Mouse (Mus musculus): ENCODE results near the gene Tex2. TPM values are rescaled to one million over a fixed set of nuclear protein-coding genes. Genes with fewer than 3 reads are reported as not detected.
"Not testable (repeated sequence)": the region's sequence is repeated elsewhere in the genome, so short reads cannot be mapped to it uniquely, and the experiment has no call there.

The Tex2 gene
- polyA plus RNA-seq, 1 experiment from 2014 or later, result 29.5 TPM

DNA sequence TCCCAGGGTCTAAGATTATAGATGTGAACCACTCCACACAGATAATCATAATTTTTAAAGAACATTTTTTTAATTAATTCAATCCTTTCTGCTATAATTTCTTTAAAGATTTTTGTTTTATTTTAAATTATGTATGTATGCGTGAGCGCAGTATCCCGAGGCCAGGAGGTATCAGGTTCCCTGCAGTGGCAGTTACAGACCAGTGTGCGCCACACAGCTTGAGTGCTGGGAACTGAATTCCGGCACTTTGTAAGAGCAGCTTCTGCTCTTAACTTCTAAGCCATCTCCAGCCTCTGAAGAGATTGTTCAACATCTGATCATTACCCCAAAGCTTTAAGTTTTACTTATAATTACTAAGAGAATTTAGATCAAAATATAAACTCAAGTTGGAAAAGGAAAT is 23.1 kb downstream of the Tex2 start:
- Histone ChIP-seq H3K4me1 (ENCODE audit: control insufficient read depth, insufficient read depth, low read depth, low read length) (no peaks in the 10 kb centered on the region), H3K4me2 (ENCODE audit: low read length) (no peak overlapping the region), H3K9ac (ENCODE audit: low read depth, low read length) (no peak overlapping the region), H3K27ac (ENCODE audit: low read depth, low read length) (no peak overlapping the region), H3K27me3 (replicated peaks; ENCODE audit: control insufficient read depth, insufficient read depth, low read length) (no peaks in the 10 kb centered on the region), H3K4me3 (ENCODE audit: low read length) (no peak overlapping the region), H3K36me3 (ENCODE audit: control insufficient read depth, insufficient read depth, low read length) (no peaks in the 10 kb centered on the region; the same call in 1 of the 2 replicates), H3K9me3 (ENCODE audit: control insufficient read depth, low read length) (no peaks in the 10 kb centered on the region)
- WGBS, result 51% methylated on average over 5 of the region's 5 CpGs
- no peak for ATAC-seq

DNA sequence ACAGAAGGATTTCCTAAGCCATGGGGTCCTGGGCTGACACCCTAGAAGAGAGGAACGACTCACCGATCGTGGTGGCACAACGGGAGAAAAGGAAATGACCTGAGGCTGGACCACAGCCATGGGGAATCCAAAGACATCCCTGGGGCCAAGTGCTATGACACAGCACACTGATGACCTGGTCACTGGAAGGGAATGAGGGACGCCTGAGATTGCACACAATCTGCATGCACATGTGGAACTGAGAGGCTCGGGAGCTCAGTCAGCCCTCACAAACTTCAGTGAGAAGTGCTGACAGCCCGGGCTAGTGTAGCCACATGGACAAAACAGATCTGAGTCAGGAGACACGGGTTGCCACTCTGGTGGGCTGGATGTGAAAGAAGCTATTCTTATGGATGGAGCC is 24.4 kb downstream of the Tex2 start:
- H3K27me3 ChIP-seq (replicated peaks; ENCODE audit: control insufficient read depth, insufficient read depth, low read length), result no peaks in the 10 kb centered on the region
- no peaks in the 10 kb centered on the region; the same call in 1 of the 2 replicates for H3K36me3 ChIP-seq (ENCODE audit: control insufficient read depth, insufficient read depth, low read length)
- H3K9me3 ChIP-seq (ENCODE audit: control insufficient read depth, low read length), result no peaks in the 10 kb centered on the region
- no peak overlapping the region for H3K4me3 ChIP-seq (ENCODE audit: low read length)
- no peaks in the 10 kb centered on the region for H3K4me1 ChIP-seq (ENCODE audit: control insufficient read depth, insufficient read depth, low read depth, low read length)
- WGBS, result 54% methylated on average over 8 of the region's 8 CpGs
- H3K9ac ChIP-seq (ENCODE audit: low read depth, low read length), result no peak overlapping the region; the same call in 1 of the 2 replicates
- no peak overlapping the region for H3K4me2 ChIP-seq (ENCODE audit: low read length)
- ATAC-seq, result no peak
- H3K27ac ChIP-seq (ENCODE audit: low read depth, low read length), result no peak overlapping the region

DNA sequence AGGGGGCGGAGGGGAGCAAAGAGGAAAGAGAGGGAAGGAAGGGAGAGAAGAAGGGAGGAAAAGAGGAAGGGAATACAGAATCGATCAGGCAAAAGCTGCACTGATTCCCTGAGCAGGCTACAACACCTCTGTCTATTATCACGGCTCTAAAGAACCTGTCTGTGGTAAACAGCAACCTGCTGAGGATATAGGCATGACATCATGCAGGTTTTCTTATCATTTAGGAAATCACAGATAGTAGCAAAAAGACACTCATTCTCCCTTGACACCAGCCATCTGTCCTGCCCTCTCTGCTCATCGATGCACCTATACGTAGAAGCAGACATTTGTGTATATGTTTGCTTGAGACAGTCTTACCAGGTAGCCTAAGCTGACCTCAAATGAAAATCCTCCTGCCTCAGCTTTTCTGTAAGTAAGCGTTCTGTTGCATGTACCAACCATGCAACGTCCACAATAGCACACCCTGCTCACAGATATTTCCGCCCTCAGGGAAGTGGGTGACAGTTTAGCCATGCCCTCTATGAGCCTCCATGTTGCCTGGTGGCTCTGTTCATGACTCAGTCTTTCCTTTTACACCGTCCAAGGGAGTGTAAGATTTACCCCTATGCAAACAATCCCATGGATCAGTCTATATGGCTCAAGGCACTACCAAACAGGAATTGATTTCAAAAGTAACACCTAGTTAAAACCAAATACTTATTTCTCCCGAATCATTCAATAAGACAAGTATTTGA is 25.3 kb downstream of the Tex2 start:
- Histone ChIP-seq H3K4me2 (ENCODE audit: low read length) (no peak overlapping the region), H3K36me3 (ENCODE audit: control insufficient read depth, insufficient read depth, low read length) (no peaks in the 10 kb centered on the region), H3K4me1 (ENCODE audit: control insufficient read depth, insufficient read depth, low read depth, low read length) (no peaks in the 10 kb centered on the region), H3K27ac (ENCODE audit: low read depth, low read length) (no peak overlapping the region), H3K4me3 (ENCODE audit: low read length) (no peak overlapping the region), H3K9ac (ENCODE audit: low read depth, low read length) (no peak overlapping the region), H3K9me3 (ENCODE audit: control insufficient read depth, low read length) (no peaks in the 10 kb centered on the region), H3K27me3 (replicated peaks; ENCODE audit: control insufficient read depth, insufficient read depth, low read length) (no peaks in the 10 kb centered on the region)
- WGBS, result 88% methylated on average over 10 of the region's 10 CpGs
- no peak for ATAC-seq

DNA sequence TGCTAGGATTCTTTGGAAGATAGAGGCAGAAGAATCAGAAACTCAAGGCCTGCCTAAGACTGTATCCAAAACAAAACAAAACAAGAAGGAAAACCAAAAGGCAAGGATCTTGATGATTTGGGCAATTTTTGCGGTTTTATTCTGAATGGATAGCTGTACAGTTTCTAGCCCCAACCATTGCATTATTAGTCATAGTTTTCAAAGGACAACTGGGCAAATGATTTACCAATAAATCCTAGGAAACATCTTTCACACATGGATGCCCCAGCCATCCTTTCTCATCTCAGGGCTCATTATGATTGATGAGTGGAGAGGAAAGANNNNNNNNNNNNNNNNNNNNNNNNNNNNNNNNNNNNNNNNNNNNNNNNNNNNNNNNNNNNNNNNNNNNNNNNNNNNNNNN is 29.4 kb downstream of the Tex2 start:
- no peak overlapping the region for H3K27ac ChIP-seq (ENCODE audit: low read depth, low read length)

DNA sequence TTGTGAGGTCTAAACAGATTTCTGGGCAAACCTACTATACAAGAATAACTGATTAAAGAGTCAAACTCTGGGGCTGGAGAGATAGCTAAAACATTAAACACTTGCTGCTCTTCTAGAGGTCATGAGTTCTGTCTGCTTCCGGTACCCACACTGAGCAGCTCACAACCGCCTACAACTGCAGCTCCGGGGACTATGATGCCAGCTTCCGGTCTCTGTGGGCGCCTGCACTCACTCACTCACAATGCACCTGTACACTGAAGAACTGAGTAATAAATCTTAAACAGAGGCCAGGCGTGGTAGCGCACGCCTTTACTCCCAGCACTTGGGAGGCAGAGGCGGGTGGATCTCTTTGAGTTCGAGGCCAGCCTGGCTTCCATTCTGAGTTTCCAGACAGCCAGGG is 31.9 kb downstream of the Tex2 start:
- WGBS, result 96% methylated on average over 10 of the region's 10 CpGs
- Histone ChIP-seq H3K4me3 (ENCODE audit: low read length) (no peak overlapping the region), H3K9me3 (ENCODE audit: control insufficient read depth, low read length) (no peaks in the 10 kb centered on the region), H3K27me3 (replicated peaks; ENCODE audit: control insufficient read depth, insufficient read depth, low read length) (no peaks in the 10 kb centered on the region), H3K36me3 (ENCODE audit: control insufficient read depth, insufficient read depth, low read length) (no peaks in the 10 kb centered on the region), H3K27ac (ENCODE audit: low read depth, low read length) (no peak overlapping the region), H3K4me1 (ENCODE audit: control insufficient read depth, insufficient read depth, low read depth, low read length) (no peaks in the 10 kb centered on the region), H3K4me2 (ENCODE audit: low read length) (no peak overlapping the region), H3K9ac (ENCODE audit: low read depth, low read length) (no peak overlapping the region)
- no peak for ATAC-seq

More for the DNA sequence above, 29.4 kb downstream of the Tex2 start:
- Histone ChIP-seq H3K9ac (ENCODE audit: low read depth, low read length) (no peak overlapping the region), H3K27me3 (replicated peaks; ENCODE audit: control insufficient read depth, insufficient read depth, low read length) (no peaks in the 10 kb centered on the region), H3K36me3 (ENCODE audit: control insufficient read depth, insufficient read depth, low read length) (no peaks in the 10 kb centered on the region), H3K9me3 (ENCODE audit: control insufficient read depth, low read length) (no peaks in the 10 kb centered on the region), H3K4me2 (ENCODE audit: low read length) (no peak overlapping the region), H3K4me3 (ENCODE audit: low read length) (no peak overlapping the region), H3K4me1 (ENCODE audit: control insufficient read depth, insufficient read depth, low read depth, low read length) (no peaks in the 10 kb centered on the region)
- WGBS, result 92% methylated on average over 1 of the region's 1 CpGs
- ATAC-seq, result no peak

DNA sequence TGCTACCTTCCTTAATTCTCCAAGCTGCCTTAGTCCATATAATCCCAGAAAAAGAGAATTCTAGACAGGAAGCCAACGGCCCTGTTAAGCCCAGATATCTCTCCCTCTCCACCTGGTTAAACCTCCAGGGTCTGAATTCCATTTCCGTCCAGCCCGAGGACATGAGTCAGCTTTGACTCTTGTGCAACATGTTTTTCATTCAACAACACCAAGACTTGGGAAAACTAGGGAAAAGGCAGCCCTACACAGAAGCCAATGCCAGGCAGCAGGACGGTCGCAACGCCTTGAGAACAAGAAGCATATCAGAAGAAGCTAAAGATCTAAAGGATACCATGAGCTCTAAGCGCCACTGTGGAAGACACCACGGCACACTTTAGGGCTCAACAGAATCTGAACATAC is 32.8 kb downstream of the Tex2 start:
- no peaks in the 10 kb centered on the region for H3K4me1 ChIP-seq (ENCODE audit: control insufficient read depth, insufficient read depth, low read depth, low read length)
- H3K4me2 ChIP-seq (ENCODE audit: low read length), result no peak overlapping the region
- 95% methylated on average over 8 of the region's 8 CpGs for WGBS
- no peaks in the 10 kb centered on the region for H3K9me3 ChIP-seq (ENCODE audit: control insufficient read depth, low read length)
- no peak overlapping the region for H3K4me3 ChIP-seq (ENCODE audit: low read length)
- H3K9ac ChIP-seq (ENCODE audit: low read depth, low read length), result no peak overlapping the region
- H3K27me3 ChIP-seq (replicated peaks; ENCODE audit: control insufficient read depth, insufficient read depth, low read length), result no peaks in the 10 kb centered on the region
- H3K27ac ChIP-seq (ENCODE audit: low read depth, low read length), result no peak overlapping the region
- ATAC-seq, result no peak
- H3K36me3 ChIP-seq (ENCODE audit: control insufficient read depth, insufficient read depth, low read length), result no peaks in the 10 kb centered on the region

DNA sequence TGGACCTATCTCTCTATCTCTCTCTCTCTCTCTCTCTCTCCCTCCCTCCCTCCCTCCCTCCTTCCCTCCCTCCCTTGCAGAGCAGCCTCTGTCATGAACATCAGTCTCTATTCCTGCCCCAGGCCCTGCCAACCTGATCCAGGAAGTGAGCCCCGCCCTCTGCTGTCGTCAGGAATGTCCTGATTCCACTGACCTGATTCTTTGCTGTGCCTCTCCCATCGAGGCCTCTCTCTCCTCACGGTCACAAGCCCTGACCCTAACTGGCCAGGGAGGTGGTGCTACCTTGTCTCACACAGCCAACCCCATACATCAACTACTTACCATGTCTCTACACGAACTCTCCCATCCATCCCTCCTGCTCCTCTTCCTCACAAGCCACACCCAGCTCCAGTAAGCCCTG is 33.3 kb downstream of the Tex2 start:
- Histone ChIP-seq H3K9ac (ENCODE audit: low read depth, low read length) (no peak overlapping the region), H3K36me3 (ENCODE audit: control insufficient read depth, insufficient read depth, low read length) (no peaks in the 10 kb centered on the region), H3K4me3 (ENCODE audit: low read length) (no peak overlapping the region), H3K9me3 (ENCODE audit: control insufficient read depth, low read length) (no peaks in the 10 kb centered on the region), H3K27me3 (replicated peaks; ENCODE audit: control insufficient read depth, insufficient read depth, low read length) (no peaks in the 10 kb centered on the region), H3K4me2 (ENCODE audit: low read length) (no peak overlapping the region), H3K27ac (ENCODE audit: low read depth, low read length) (no peak overlapping the region), H3K4me1 (ENCODE audit: control insufficient read depth, insufficient read depth, low read depth, low read length) (no peaks in the 10 kb centered on the region)
- WGBS, result 71% methylated on average over 5 of the region's 5 CpGs
- ATAC-seq, result no peak

DNA sequence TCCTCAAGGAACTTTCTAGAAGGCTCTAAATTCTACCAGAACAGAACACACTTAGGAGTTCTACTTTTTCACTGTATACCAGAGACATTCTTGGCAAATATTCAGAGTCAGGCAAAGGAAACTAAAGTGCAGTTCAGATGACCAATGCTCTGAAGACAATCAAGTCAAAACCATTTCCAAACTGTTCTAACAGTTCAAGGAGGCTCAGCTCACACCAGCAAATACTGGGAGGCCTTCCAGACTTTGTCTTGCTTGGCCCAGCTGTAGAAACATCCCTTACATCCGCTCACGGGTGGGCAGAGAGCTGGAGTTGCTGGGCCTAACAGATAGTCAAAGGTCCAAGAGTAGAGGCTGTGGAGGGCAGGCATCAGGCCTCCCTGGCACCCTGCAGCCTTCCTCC is 34.1 kb downstream of the Tex2 start:
- ATAC-seq, result no peak
- Histone ChIP-seq H3K4me3 (ENCODE audit: low read length) (no peak overlapping the region), H3K4me1 (ENCODE audit: control insufficient read depth, insufficient read depth, low read depth, low read length) (no peaks in the 10 kb centered on the region), H3K9me3 (ENCODE audit: control insufficient read depth, low read length) (no peaks in the 10 kb centered on the region), H3K4me2 (ENCODE audit: low read length) (no peak overlapping the region), H3K27ac (ENCODE audit: low read depth, low read length) (no peak overlapping the region), H3K27me3 (replicated peaks; ENCODE audit: control insufficient read depth, insufficient read depth, low read length) (no peaks in the 10 kb centered on the region), H3K36me3 (ENCODE audit: control insufficient read depth, insufficient read depth, low read length) (no peaks in the 10 kb centered on the region), H3K9ac (ENCODE audit: low read depth, low read length) (no peak overlapping the region)
- WGBS, result 77% methylated on average over 2 of the region's 2 CpGs

DNA sequence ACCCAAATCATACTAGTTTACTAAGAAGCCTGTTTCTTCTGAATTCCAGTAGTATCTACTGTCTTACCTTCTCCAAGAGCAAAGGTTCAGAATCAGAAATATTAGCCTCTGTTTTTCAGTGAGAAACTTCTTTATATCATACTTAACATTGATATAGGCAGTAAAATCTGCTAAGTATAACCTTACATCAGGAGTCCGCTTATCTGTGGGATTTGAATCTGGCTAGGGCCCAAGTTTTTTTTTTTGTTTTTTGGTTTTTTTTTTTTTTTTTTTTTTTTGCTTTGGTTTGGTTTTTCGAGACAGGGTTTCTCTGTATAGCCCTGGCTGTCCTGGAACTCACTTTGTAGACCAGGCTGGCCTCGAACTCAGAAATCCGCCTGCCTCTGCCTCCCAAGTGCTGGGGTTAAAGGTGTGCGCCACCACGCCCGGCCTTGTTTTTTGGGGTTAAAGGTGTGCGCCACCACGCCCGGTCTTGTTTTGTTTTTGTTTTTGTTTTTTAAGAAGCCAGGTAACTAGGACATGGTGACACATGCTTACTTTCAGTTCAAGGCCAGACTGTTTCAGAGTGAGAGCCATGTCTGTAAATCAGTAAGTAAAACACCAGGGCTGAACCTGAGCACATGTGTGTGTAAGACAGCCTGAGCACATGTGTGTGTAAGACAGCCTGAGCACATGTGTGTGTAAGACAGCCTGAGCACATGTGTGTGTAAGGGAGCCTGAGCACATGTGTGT is 35.4 kb downstream of the Tex2 start:
- H3K36me3 ChIP-seq (ENCODE audit: control insufficient read depth, insufficient read depth, low read length); H3K27me3 ChIP-seq (replicated peaks; ENCODE audit: control insufficient read depth, insufficient read depth, low read length); H3K4me2 ChIP-seq (ENCODE audit: low read length); H3K9me3 ChIP-seq (ENCODE audit: control insufficient read depth, low read length); H3K4me3 ChIP-seq (ENCODE audit: low read length); H3K9ac ChIP-seq (ENCODE audit: low read depth, low read length); H3K4me1 ChIP-seq (ENCODE audit: control insufficient read depth, insufficient read depth, low read depth, low read length); ATAC-seq; H3K27ac ChIP-seq (ENCODE audit: low read depth, low read length): not testable (repeated sequence)
- WGBS, result 96% methylated on average over 10 of the region's 10 CpGs
